Mouse (Mus musculus) bone marrow macrophage, adult 2 months (primary cell): ENCODE data around the gene Eif2d.

Experiments used
- CTCF ChIP-seq: IDR thresholded peaks from 2 replicates; pipeline ENCODE4 v1.5.1; 2012; ENCODE audit warnings: low read depth, mild to moderate bottlenecking, low read length, moderate library complexity
- POLR2A ChIP-seq: IDR thresholded peaks from 2 replicates; pipeline ENCODE4 v1.6.1; 2012; ENCODE audit warnings: mild to moderate bottlenecking, low read depth, low read length, borderline replicate concordance

DNA sequence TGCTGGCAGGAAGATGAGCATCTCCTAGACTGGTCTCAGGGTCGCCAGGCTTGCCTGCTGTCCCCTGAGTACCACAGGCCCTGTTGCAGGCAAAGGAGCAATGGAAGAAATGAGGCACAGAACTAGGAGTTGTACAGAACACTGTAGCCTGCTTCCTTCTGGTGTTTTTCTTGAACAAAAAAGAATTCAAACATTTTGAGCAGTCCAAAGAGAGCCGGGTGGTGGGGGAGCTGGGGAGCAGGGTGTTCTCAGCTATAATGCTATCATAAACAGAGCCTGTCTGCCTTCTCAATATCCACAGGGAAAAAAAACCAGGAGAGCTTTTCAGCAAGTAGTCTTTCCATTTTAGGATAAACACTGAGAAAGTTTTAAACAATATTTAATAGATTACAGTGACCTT, 43.1 kb downstream of the Eif2d start:
- TF ChIP-seq CTCF = no peak
- TF ChIP-seq POLR2A = no peak
